Mouse (Mus musculus) mammary gland, adult 2 months (tissue): ENCODE results near the gene Fscn2. TPM values are rescaled to one million over a fixed set of nuclear protein-coding genes. Genes with fewer than 3 reads are reported as not detected.

Experiments
- polyA plus RNA-seq: library from polyadenylated mRNA; depleted of rRNA; stranded (reverse); fragments of >200 nt; gene quantifications from 2 replicates; pipeline ENCODE4 v1.2.3, GENCODE M21; 2012; ENCODE audit warnings: low replicate concordance; rRNA removed

The Fscn2 gene
- polyA plus RNA-seq: 0.07 and 0.10 TPM in 2 replicates

GRCm38 (mm10) chr11:120361295-120361694, at the start of gene Fscn2:
Gene Fscn2 (plus strand): TSS chr11:120361534.

DNA sequence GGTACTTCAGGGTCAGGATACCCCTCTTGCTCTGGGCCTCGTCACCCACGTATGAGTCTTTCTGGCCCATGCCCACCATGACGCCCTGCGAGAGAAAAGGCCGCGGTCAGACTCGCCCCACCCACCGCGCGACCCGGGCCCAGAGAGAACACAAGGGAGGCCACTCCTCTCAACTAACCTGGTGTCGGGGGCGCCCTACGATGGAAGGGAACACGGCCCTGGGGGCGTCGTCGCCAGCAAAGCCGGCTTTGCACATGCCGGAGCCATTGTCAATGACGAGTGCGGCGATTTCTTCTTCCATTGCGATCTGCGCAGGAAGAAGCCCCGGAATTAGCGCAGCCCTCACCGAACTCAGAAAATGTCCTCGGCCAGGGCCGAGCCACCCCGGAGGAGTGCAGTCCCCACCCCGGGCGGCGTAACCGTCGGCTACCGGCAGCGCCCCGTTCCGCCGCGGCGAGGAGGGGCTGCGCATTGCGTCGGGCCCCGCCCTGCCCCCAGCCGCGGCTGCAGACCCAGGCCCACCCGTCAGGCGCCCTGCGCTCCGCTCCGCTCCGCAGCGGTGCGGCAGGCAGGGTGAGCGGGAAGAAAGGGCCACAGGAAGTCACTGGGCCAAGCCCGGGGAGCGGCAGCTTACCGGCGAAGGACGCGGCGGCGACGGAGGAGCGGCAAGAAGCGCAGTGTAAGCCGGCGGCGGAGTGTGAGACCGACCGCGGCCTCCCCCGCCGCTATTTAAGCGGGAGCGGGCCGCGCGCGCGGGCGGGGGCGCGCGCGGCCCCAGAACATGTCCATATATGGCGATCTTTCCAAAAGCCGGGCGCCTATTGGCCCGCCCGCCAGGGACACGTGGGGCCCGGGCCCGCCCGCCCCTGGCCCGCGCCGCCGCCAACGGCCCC, 13.3 kb upstream of the Fscn2 start, which contains the start of gene Actg1:
Gene Actg1, minus strand, starts transcription at position 752 of the 893 bp plus-strand sequence.

GRCm38 (mm10) chr11:120378611-120379540, 17.5 kb downstream of the Fscn2 start, which contains the start of gene Faap100:
Gene Faap100 (minus strand): TSS chr11:120378764.

Other genes with a start within 250 kb of the Fscn2 start
- gene Slc38a10, start 210.2 kb upstream of the Fscn2 start, polyA plus RNA-seq: 225 and 262 TPM in 2 replicates
- 8.7 and 13.2 TPM in 2 replicates for gene Bahcc1, start 128.6 kb upstream of the Fscn2 start, polyA plus RNA-seq
- 880 and 1,219 TPM in 2 replicates for gene Actg1, start 13.0 kb upstream of the Fscn2 start, polyA plus RNA-seq
- 47.6 and 79.8 TPM in 2 replicates for gene Faap100, start 17.2 kb downstream of the Fscn2 start, polyA plus RNA-seq
- gene Nploc4, start 76.2 kb downstream of the Fscn2 start, polyA plus RNA-seq: 67.9 and 103 TPM in 2 replicates
- 3.3 and 5.9 TPM in 2 replicates for gene Tspan10, start 81.1 kb downstream of the Fscn2 start, polyA plus RNA-seq
- gene Pde6g, start 92.0 kb downstream of the Fscn2 start, polyA plus RNA-seq: 0.43 and 2.0 TPM in 2 replicates
- gene Oxld1, start 96.5 kb downstream of the Fscn2 start, polyA plus RNA-seq: 37.1 and 39.9 TPM in 2 replicates
- 12.1 and 23.9 TPM in 2 replicates for gene Ccdc137, start 96.6 kb downstream of the Fscn2 start, polyA plus RNA-seq
- 23.2 and 25.3 TPM in 2 replicates for gene Arl16, start 106.1 kb downstream of the Fscn2 start, polyA plus RNA-seq
- 84.8 and 162 TPM in 2 replicates for gene Mrpl12, start 123.1 kb downstream of the Fscn2 start, polyA plus RNA-seq
- gene Slc25a10, start 130.3 kb downstream of the Fscn2 start, polyA plus RNA-seq: 769 and 1,138 TPM in 2 replicates
- gene Gcgr, start 169.2 kb downstream of the Fscn2 start, polyA plus RNA-seq: 0.96 and 2.7 TPM in 2 replicates
- gene Mcrip1, start 188.2 kb downstream of the Fscn2 start, polyA plus RNA-seq: 142 and 150 TPM in 2 replicates
- gene Ppp1r27, start 189.6 kb downstream of the Fscn2 start, polyA plus RNA-seq: 143 TPM in 1 of 2 replicates, not detected in the other
- gene P4hb, start 211.7 kb downstream of the Fscn2 start, polyA plus RNA-seq: 141 and 220 TPM in 2 replicates
- gene Arhgdia, start 220.1 kb downstream of the Fscn2 start, polyA plus RNA-seq: 741 and 971 TPM in 2 replicates
- 11.0 and 20.7 TPM in 2 replicates for gene Alyref, start 236.8 kb downstream of the Fscn2 start, polyA plus RNA-seq
- 122 and 159 TPM in 2 replicates for gene Anapc11, start 236.9 kb downstream of the Fscn2 start, polyA plus RNA-seq
- gene Npb, start 246.9 kb downstream of the Fscn2 start, polyA plus RNA-seq: 1.7 and 5.2 TPM in 2 replicates